In the genomic region with DNA sequence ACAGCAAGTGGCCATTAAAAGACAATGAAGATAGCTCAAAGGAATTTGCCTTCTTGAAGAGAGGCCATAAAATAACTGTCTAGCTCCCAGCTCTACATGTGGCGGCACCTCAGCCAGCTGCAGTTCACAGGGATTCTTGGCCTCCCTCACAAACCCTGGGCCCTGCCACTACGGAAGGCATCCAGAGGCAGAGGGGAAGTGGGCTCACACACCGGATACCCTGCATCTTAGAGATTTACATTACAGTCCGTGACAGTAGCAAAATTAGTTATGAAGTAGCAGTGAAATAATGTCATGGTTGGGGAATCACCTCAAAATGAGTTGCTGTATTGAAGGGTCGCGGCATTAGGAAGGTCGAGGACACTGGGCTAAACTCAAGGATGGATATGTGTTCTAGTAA, we compare ENCODE assay signal across 15 mouse cellular contexts. TPM values are rescaled to one million over a fixed set of nuclear protein-coding genes. Genes with fewer than 3 reads are reported as not detected.
A peak's percentile ranks its signal among the peaks of the same experiment; 100 is the strongest.
DNase-seq lines count a peak whose midpoint lies in the region; ATAC-seq and TF ChIP-seq lines count a peak whose summit lies in the region.
"Had no signal": no experiment of that assay in that cellular context is flagged by ENCODE, and none has a peak within 500 bp of the region (broad histone marks: within the 10 kb centered on the region; RNA-seq: fewer than 3 reads in every experiment).

No protein-coding gene starts in this region.

- DNase-seq in ES-E14 (ENCODE audit: low read depth, low spot score): no peak
- DNase-seq in induced T-regulatory cell, adult 2 months (ENCODE audit: low read depth): peak; percentile 47
- DNase-seq in thymus, postnatal 36 days: peak; percentile 20 to 49
- DNase-seq in c-Kit-positive CD71-positive TER-119-positive erythroid progenitor cells, embryonic 14.5 days (ENCODE audit: low spot score): no peak
- DNase-seq in lung, postnatal 25 days (ENCODE audit: low spot score): no peak
- DNase-seq: cerebellum, adult 2 months; heart, postnatal 4 days; kidney, postnatal 10 days; right cerebral cortex, postnatal 25 days had no signal

- H3K36me3 ChIP-seq in megakaryocyte, embryonic 14.5 days (replicated peaks; ENCODE audit: low read length): peaks cover 20% of the 10 kb centered on the region
- no peaks in the 10 kb centered on the region for H3K36me3 ChIP-seq in ES-E14 (ENCODE audit: control insufficient read depth, insufficient read depth, low read length, poor library complexity, severe bottlenecking)

- H3K4me1 ChIP-seq in megakaryocyte, embryonic 14.5 days: peaks cover 86% of the 10 kb centered on the region
- peaks cover 0 to 2% of the 10 kb centered on the region in 2 experiments; a peak in 1 of 4 replicates for H3K4me1 ChIP-seq in ES-E14 (ENCODE audit: control insufficient read depth in 2 of 2, insufficient read depth in 2 of 2, low read length in 2 of 2, poor library complexity in 1 of 2)

- H3K9ac ChIP-seq in ES-E14 (ENCODE audit: insufficient read depth, low read depth, low read length, poor library complexity, severe bottlenecking): 0 out of 2 replicates have a peak overlapping the region, but pooled peaks have one; percentile 16
- H3K9ac ChIP-seq: forebrain, embryonic 13.5 days; heart, embryonic 13.5 days had no signal

- H3K4me3 ChIP-seq in megakaryocyte, embryonic 14.5 days (replicated peaks): peak overlapping the region; percentile 80
- H3K4me3 ChIP-seq in ES-E14 (ENCODE audit: insufficient read depth in 1 of 2, low read depth in 1 of 2, low read length in 2 of 2, poor library complexity in 1 of 2, severe bottlenecking in 1 of 2): no peak overlapping the region
- H3K4me3 ChIP-seq: forebrain, embryonic 13.5 days; heart, embryonic 13.5 days; midbrain, embryonic 10.5 days had no signal

- H3K27ac ChIP-seq in ES-E14 (ENCODE audit: insufficient read depth, low read depth, low read length, poor library complexity, severe bottlenecking): no peak overlapping the region
- H3K27ac ChIP-seq: forebrain, embryonic 13.5 days; heart, embryonic 13.5 days; midbrain, embryonic 10.5 days had no signal

- in situ Hi-C loops in ES-E14 (cut with MboI; ENCODE audit: low sequenced_read_pairs in 2 of 2, unreplicated experiment in 2 of 2): loop anchor here in 1 of 2 experiments (10.0 kb wide), 2 partner anchors 156 to 276 kb away; no protein-coding TSS in a partner anchor

- no peak for ATAC-seq in megakaryocyte, adult 5-6 weeks (ENCODE audit: poor library complexity, severe bottlenecking)
- ATAC-seq: forebrain, embryonic 13.5 days had no signal

- H3K9me3 ChIP-seq in megakaryocyte, embryonic 14.5 days: no peaks in the 10 kb centered on the region
- H3K9me3 ChIP-seq in ES-E14 (ENCODE audit: control insufficient read depth, insufficient read depth, low read depth, low read length): no peaks in the 10 kb centered on the region
- H3K9me3 ChIP-seq: forebrain, embryonic 13.5 days; midbrain, embryonic 10.5 days had no signal

- H3K27me3 ChIP-seq in megakaryocyte, embryonic 14.5 days (replicated peaks): no peaks in the 10 kb centered on the region
- H3K27me3 ChIP-seq: CH12.LX; forebrain, embryonic 13.5 days; heart, embryonic 13.5 days had no signal

TF ChIP-seq in ES-E14, 5 proteins besides CTCF, POLR2A, EP300 and RAD21:
- TF ChIP-seq ZNF384 (IDR thresholded peaks at IDR 0.05; ENCODE audit: low read depth, low read length): peak; percentile 36; the same call in 1 of the 2 replicates
- TF ChIP-seq MAFK (IDR thresholded peaks at IDR 0.05; ENCODE audit: insufficient read depth, low read depth, low read length): no peak
- no peak for TF ChIP-seq HCFC1 (IDR thresholded peaks at IDR 0.05; ENCODE audit: borderline replicate concordance, insufficient read depth, low read length)
- no peak for TF ChIP-seq ZC3H11A (IDR thresholded peaks at IDR 0.05; ENCODE audit: borderline replicate concordance, low read depth, low read length)
- TF ChIP-seq CHD2 (IDR thresholded peaks at IDR 0.05; ENCODE audit: low read depth, low read length): no peak
TF ChIP-seq in ES-E14: peak in this region for 1.

RNA-seq across cellular contexts. Expression of a gene that starts 4.8 kb away (rescaled TPM):
- polyA plus RNA-seq in megakaryocyte, embryonic 14.5 days (2012; ENCODE audit: insufficient read depth, low replicate concordance): 6.1 TPM in 1 of 2 replicates, not detected in the other
- 2.7 and 4.4 TPM in 2 replicates for total RNA-seq in megakaryocyte, adult 5-6 weeks (2015)
- total RNA-seq in megakaryocyte, adult 5-6 weeks (2017): 2.5 and 3.2 TPM in 2 replicates
- total RNA-seq in ES-E14 (2012; rRNA removed): 2.2 and 2.3 TPM in 2 replicates

RNA-seq across cellular contexts. Expression of a gene that starts 12.0 kb away (rescaled TPM):
- polyA plus RNA-seq in megakaryocyte, embryonic 14.5 days (2012; ENCODE audit: insufficient read depth, low replicate concordance): 7.8 and 12.3 TPM in 2 replicates
- total RNA-seq in megakaryocyte, adult 5-6 weeks (2015): 2.9 and 3.4 TPM in 2 replicates
- total RNA-seq in megakaryocyte, adult 5-6 weeks (2017): 1.8 and 2.1 TPM in 2 replicates
- 26.0 and 30.9 TPM in 2 replicates for total RNA-seq in ES-E14 (2012; rRNA removed)

RNA-seq across cellular contexts. Expression of a gene that starts 40.9 kb away (rescaled TPM):
- polyA plus RNA-seq in megakaryocyte, embryonic 14.5 days (2012; ENCODE audit: insufficient read depth, low replicate concordance): 52.7 and 124 TPM in 2 replicates
- total RNA-seq in megakaryocyte, adult 5-6 weeks (2015): 284 and 306 TPM in 2 replicates
- total RNA-seq in megakaryocyte, adult 5-6 weeks (2017): 339 and 371 TPM in 2 replicates
- total RNA-seq in ES-E14 (2012; rRNA removed): 0.16 and 0.67 TPM in 2 replicates

Comparison
In these comparisons a context has a peak if more than half of its experiments do, and no peak if none do; other contexts are left out.
1. DNase-seq: peak in induced T-regulatory cell, adult 2 months (single experiment) and thymus, postnatal 36 days (2 of 2); none in ES-E14 (single experiment), c-Kit-positive CD71-positive TER-119-positive erythroid progenitor cells, embryonic 14.5 days (single experiment) and lung, postnatal 25 days (single experiment).
2. RNA of a gene that starts 40.9 kb away (total RNA-seq): 284 to 371 TPM in megakaryocyte, adult 5-6 weeks; 0.16 to 0.67 TPM in ES-E14; every median in the first group is over 100 times any median in the second.